Comparison of ENCODE assay signal across 9 mouse cellular contexts in genomic region chr1:93223972-93224371, GRCm38 (mm10). TPM values are rescaled to one million over a fixed set of nuclear protein-coding genes. Genes with fewer than 3 reads are reported as not detected.
A peak's percentile ranks its signal among the peaks of the same experiment; 100 is the strongest.
DNase-seq lines count a peak whose midpoint lies in the region; ATAC-seq and TF ChIP-seq lines count a peak whose summit lies in the region.
"Had no signal": no experiment of that assay in that cellular context is flagged by ENCODE, and none has a peak within 500 bp of the region (broad histone marks: within the 10 kb centered on the region; RNA-seq: fewer than 3 reads in every experiment).

No protein-coding gene starts in this region.

- H3K4me2 ChIP-seq in hindbrain, embryonic 14.5 days (replicated peaks): no peak overlapping the region
- H3K4me2 ChIP-seq in midbrain, postnatal 0 days (ENCODE audit: low read depth, low read length, poor library complexity, severe bottlenecking): no peak overlapping the region
- no peak overlapping the region for H3K4me2 ChIP-seq in forebrain, embryonic 15.5 days (replicated peaks)
- H3K4me2 ChIP-seq: embryonic facial prominence, embryonic 13.5 days had no signal

- H3K36me3 ChIP-seq in hindbrain, embryonic 10.5 days: no peaks in the 10 kb centered on the region
- no peaks in the 10 kb centered on the region for H3K36me3 ChIP-seq in hindbrain, embryonic 14.5 days (replicated peaks; ENCODE audit: control insufficient read depth, insufficient read depth)
- H3K36me3 ChIP-seq in ES-E14 (ENCODE audit: control insufficient read depth, insufficient read depth, low read length, poor library complexity, severe bottlenecking): no peaks in the 10 kb centered on the region
- H3K36me3 ChIP-seq in midbrain, postnatal 0 days (ENCODE audit: insufficient read depth, low read length): no peaks in the 10 kb centered on the region
- H3K36me3 ChIP-seq in forebrain, embryonic 15.5 days: no peaks in the 10 kb centered on the region
- H3K36me3 ChIP-seq: embryonic facial prominence, embryonic 13.5 days had no signal

- no peak for ATAC-seq in hindbrain, embryonic 14.5 days (ENCODE audit: low FRiP score)
- no peak for ATAC-seq in midbrain, postnatal 0 days (ENCODE audit: low FRiP score)
- ATAC-seq in forebrain, embryonic 15.5 days (replicated peaks): no peak

- DNase-seq in hindbrain, embryonic 10.5 days (ENCODE audit: low spot score): peak; percentile 53
- DNase-seq in hindbrain, embryonic 14.5 days (ENCODE audit: low spot score): no peak
- peak; percentile 61 for DNase-seq in ES-E14 (ENCODE audit: low read depth, low spot score)
- peak; percentile 54 to 86 for DNase-seq in kidney, postnatal 36 days
- no peak for DNase-seq in midbrain, postnatal 0 days (ENCODE audit: low spot score)
- DNase-seq in urinary bladder, postnatal 36 days (ENCODE audit: low spot score in 2 of 2): peak; percentile 64 to 68

- no peak overlapping the region for H3K9ac ChIP-seq in hindbrain, embryonic 14.5 days
- no peak overlapping the region for H3K9ac ChIP-seq in ES-E14 (ENCODE audit: insufficient read depth, low read depth, low read length, poor library complexity, severe bottlenecking)
- H3K9ac ChIP-seq in midbrain, postnatal 0 days (replicated peaks; ENCODE audit: low read length, poor library complexity, severe bottlenecking): no peak overlapping the region
- no peak overlapping the region for H3K9ac ChIP-seq in forebrain, embryonic 15.5 days (replicated peaks)
- H3K9ac ChIP-seq: embryonic facial prominence, embryonic 13.5 days had no signal

- peak; percentile 26 for TF ChIP-seq CTCF in cortical plate, adult 2 months (IDR thresholded peaks at IDR 0.05; ENCODE audit: extremely low read depth, insufficient read depth, low read length)
- TF ChIP-seq CTCF in midbrain, postnatal 0 days (IDR thresholded peaks at IDR 0.05): peak; percentile 58

- H3K9me3 ChIP-seq in hindbrain, embryonic 10.5 days: no peaks in the 10 kb centered on the region
- H3K9me3 ChIP-seq in hindbrain, embryonic 14.5 days (ENCODE audit: control insufficient read depth, low read length): no peaks in the 10 kb centered on the region
- H3K9me3 ChIP-seq in ES-E14 (ENCODE audit: control insufficient read depth, insufficient read depth, low read depth, low read length): no peaks in the 10 kb centered on the region
- no peaks in the 10 kb centered on the region for H3K9me3 ChIP-seq in midbrain, postnatal 0 days (ENCODE audit: low read length)
- H3K9me3 ChIP-seq in forebrain, embryonic 15.5 days: no peaks in the 10 kb centered on the region
- H3K9me3 ChIP-seq: embryonic facial prominence, embryonic 13.5 days had no signal

- in situ Hi-C loops in ES-E14 (cut with MboI; ENCODE audit: low sequenced_read_pairs in 2 of 2, unreplicated experiment in 2 of 2): no loop called here

- no peak overlapping the region for H3K27ac ChIP-seq in hindbrain, embryonic 10.5 days
- no peak overlapping the region for H3K27ac ChIP-seq in hindbrain, embryonic 14.5 days
- no peak overlapping the region for H3K27ac ChIP-seq in ES-E14 (ENCODE audit: insufficient read depth, low read depth, low read length, poor library complexity, severe bottlenecking)
- no peak overlapping the region for H3K27ac ChIP-seq in cortical plate, adult 2 months (ENCODE audit: insufficient read depth, low read length)
- H3K27ac ChIP-seq in midbrain, postnatal 0 days (ENCODE audit: low read depth, low read length): no peak overlapping the region
- H3K27ac ChIP-seq in forebrain, embryonic 15.5 days (replicated peaks): no peak overlapping the region

- peaks cover 37% of the 10 kb centered on the region for H3K4me1 ChIP-seq in hindbrain, embryonic 10.5 days (replicated peaks)
- H3K4me1 ChIP-seq in hindbrain, embryonic 14.5 days (replicated peaks; ENCODE audit: control insufficient read depth, insufficient read depth, low read length): peaks cover 7% of the 10 kb centered on the region
- peaks cover 5 to 29% of the 10 kb centered on the region in 2 experiments; a peak in 2 of 4 replicates for H3K4me1 ChIP-seq in ES-E14 (ENCODE audit: control insufficient read depth in 2 of 2, insufficient read depth in 2 of 2, low read length in 2 of 2, poor library complexity in 1 of 2)
- no peaks in the 10 kb centered on the region for H3K4me1 ChIP-seq in cortical plate, adult 2 months (ENCODE audit: control insufficient read depth, insufficient read depth, low read length)
- H3K4me1 ChIP-seq in midbrain, postnatal 0 days (ENCODE audit: insufficient read depth, low read length): no peaks in the 10 kb centered on the region
- H3K4me1 ChIP-seq in forebrain, embryonic 15.5 days: 0 out of 2 replicates have a peak, but pooled peaks cover 7% of the 10 kb centered on the region

- WGBS in hindbrain, embryonic 10.5 days: 7% methylated on average over 18 of the region's 18 CpGs
- 5% methylated on average over 18 of the region's 18 CpGs for WGBS in hindbrain, embryonic 14.5 days
- WGBS in midbrain, postnatal 0 days: 10% methylated on average over 18 of the region's 18 CpGs
- 9% methylated on average over 18 of the region's 18 CpGs for WGBS in forebrain, embryonic 15.5 days

- TF ChIP-seq POLR2A in cortical plate, adult 2 months (IDR thresholded peaks at IDR 0.05; ENCODE audit: extremely low read depth, insufficient read depth, low read length): no peak

- peaks cover 19% of the 10 kb centered on the region for H3K27me3 ChIP-seq in hindbrain, embryonic 10.5 days (ENCODE audit: insufficient read depth, poor library complexity, severe bottlenecking)
- H3K27me3 ChIP-seq in hindbrain, embryonic 14.5 days (ENCODE audit: control insufficient read depth, insufficient read depth, low read length): no peaks in the 10 kb centered on the region
- H3K27me3 ChIP-seq in midbrain, postnatal 0 days (ENCODE audit: insufficient read depth, low read length): no peaks in the 10 kb centered on the region
- H3K27me3 ChIP-seq in forebrain, embryonic 15.5 days: no peaks in the 10 kb centered on the region

- H3K4me3 ChIP-seq in hindbrain, embryonic 10.5 days: no peak overlapping the region
- H3K4me3 ChIP-seq in hindbrain, embryonic 14.5 days (replicated peaks; ENCODE audit: low read length): no peak overlapping the region
- no peak overlapping the region for H3K4me3 ChIP-seq in ES-E14 (ENCODE audit: insufficient read depth in 1 of 2, low read depth in 1 of 2, low read length in 2 of 2, poor library complexity in 1 of 2, severe bottlenecking in 1 of 2)
- no peak overlapping the region for H3K4me3 ChIP-seq in cortical plate, adult 2 months (ENCODE audit: insufficient read depth, low read length)
- no peak overlapping the region for H3K4me3 ChIP-seq in midbrain, postnatal 0 days (ENCODE audit: low read depth, low read length)
- no peak overlapping the region for H3K4me3 ChIP-seq in forebrain, embryonic 15.5 days
- H3K4me3 ChIP-seq: embryonic facial prominence, embryonic 13.5 days had no signal

TF ChIP-seq in ES-E14, 5 proteins besides CTCF, POLR2A, EP300 and RAD21:
- TF ChIP-seq HCFC1 (IDR thresholded peaks at IDR 0.05; ENCODE audit: borderline replicate concordance, insufficient read depth, low read length) (no peak), ZC3H11A (IDR thresholded peaks at IDR 0.05; ENCODE audit: borderline replicate concordance, low read depth, low read length) (no peak), ZNF384 (IDR thresholded peaks at IDR 0.05; ENCODE audit: low read depth, low read length) (no peak), MAFK (IDR thresholded peaks at IDR 0.05; ENCODE audit: insufficient read depth, low read depth, low read length) (no peak), CHD2 (IDR thresholded peaks at IDR 0.05; ENCODE audit: low read depth, low read length) (no peak)

RNA-seq across cellular contexts. Expression of gene Sned1, which starts 11.7 kb away (rescaled TPM):
- 3.4 and 3.5 TPM in 2 replicates for polyA plus RNA-seq in hindbrain, embryonic 10.5 days (2016; fragmentation: Nextera tagmentation; extraction: Ambion mirVana)
- 9.4 and 10.9 TPM in 2 replicates for polyA plus RNA-seq in hindbrain, embryonic 14.5 days (2014; fragmentation: Nextera tagmentation; extraction: Ambion mirVana)
- total RNA-seq in ES-E14 (2012; rRNA removed): 11.8 and 13.3 TPM in 2 replicates
- polyA plus RNA-seq in cortical plate, adult 2 months (2012; rRNA removed): 6.3 and 7.1 TPM in 2 replicates
- total RNA-seq in midbrain, postnatal 0 days (2014; rRNA removed): 19.9 and 24.4 TPM in 2 replicates
- 4.7 and 5.1 TPM in 2 replicates for polyA plus RNA-seq in midbrain, postnatal 0 days (2015; fragmentation: Nextera tagmentation; extraction: Ambion mirVana)
- polyA plus RNA-seq in forebrain, embryonic 15.5 days (2015; fragmentation: Nextera tagmentation; extraction: Ambion mirVana): 3.7 and 3.9 TPM in 2 replicates

RNA-seq across cellular contexts. Expression of gene Crocc2, which starts 55.4 kb away (rescaled TPM):
- 0.07 and 0.30 TPM in 2 replicates for polyA plus RNA-seq in hindbrain, embryonic 10.5 days (2016; fragmentation: Nextera tagmentation; extraction: Ambion mirVana)
- polyA plus RNA-seq in hindbrain, embryonic 14.5 days (2014; fragmentation: Nextera tagmentation; extraction: Ambion mirVana): 0.22 and 0.50 TPM in 2 replicates
- total RNA-seq in ES-E14 (2012; rRNA removed): 3.1 and 3.2 TPM in 2 replicates
- polyA plus RNA-seq in cortical plate, adult 2 months (2012; rRNA removed): 0.15 and 0.29 TPM in 2 replicates
- 1.2 and 1.4 TPM in 2 replicates for total RNA-seq in midbrain, postnatal 0 days (2014; rRNA removed)
- 0.54 and 0.84 TPM in 2 replicates for polyA plus RNA-seq in midbrain, postnatal 0 days (2015; fragmentation: Nextera tagmentation; extraction: Ambion mirVana)
- polyA plus RNA-seq in forebrain, embryonic 15.5 days (2015; fragmentation: Nextera tagmentation; extraction: Ambion mirVana): 0.17 and 0.38 TPM in 2 replicates

Comparison
In these comparisons a context has a peak if more than half of its experiments do, and no peak if none do; other contexts are left out.
1. DNase-seq: peak in hindbrain, embryonic 10.5 days (single experiment), ES-E14 (single experiment), kidney, postnatal 36 days (2 of 2) and urinary bladder, postnatal 36 days (2 of 2); none in hindbrain, embryonic 14.5 days (single experiment) and midbrain, postnatal 0 days (single experiment).